Mouse (Mus musculus) fat pad, adult 2 months (tissue): Measurements from ENCODE around the gene Nt5c2.

Experiments
- DNase-seq: peaks from one replicate; pipeline ENCODE4 v3.0.0-alpha.2; 2011; ENCODE audit warnings: low read depth, low spot score; ENCODE audit errors: extremely low read depth

The Nt5c2 gene

GRCm38 (mm10) chr19:47014447-47015381 is at the start of gene Nt5c2, which contains the start of gene Ina:
Gene Nt5c2, minus strand, starts transcription at chr19:47015153.
Gene Ina, plus strand, starts transcription at chr19:47014698.
- no peak for DNase-seq

- no peak for DNase-seq
Measured at GRCm38 (mm10) chr19:47057684-47058083, 42.7 kb upstream of the Nt5c2 start.

GRCm38 (mm10) chr19:47053471-47053870 is 38.5 kb upstream of the Nt5c2 start:
- DNase-seq = no peak

- no peak for DNase-seq
Measured at GRCm38 (mm10) chr19:47052927-47053326, 38.0 kb upstream of the Nt5c2 start.

- DNase-seq = no peak
Measured at GRCm38 (mm10) chr19:47050271-47051032, 35.5 kb upstream of the Nt5c2 start, which contains the start of gene Pcgf6. Gene Pcgf6, minus strand, starts transcription at chr19:47050906.

- DNase-seq = no peak
Measured at GRCm38 (mm10) chr19:47049840-47050239, 34.9 kb upstream of the Nt5c2 start.

- no peak for DNase-seq
Measured at GRCm38 (mm10) chr19:47049061-47049460, 34.1 kb upstream of the Nt5c2 start.

GRCm38 (mm10) chr19:47047236-47047833 is 32.4 kb upstream of the Nt5c2 start:
- DNase-seq = no peak

GRCm38 (mm10) chr19:47046343-47046742 is 31.4 kb upstream of the Nt5c2 start:
- no peak for DNase-seq

- no peak for DNase-seq
Measured at GRCm38 (mm10) chr19:47043608-47044007, 28.7 kb upstream of the Nt5c2 start.

- DNase-seq = no peak
Measured at GRCm38 (mm10) chr19:47040720-47041473, 25.9 kb upstream of the Nt5c2 start.

GRCm38 (mm10) chr19:47036596-47036995 is 21.6 kb upstream of the Nt5c2 start:
- no peak for DNase-seq

GRCm38 (mm10) chr19:47034916-47035315 is 20.0 kb upstream of the Nt5c2 start:
- no peak for DNase-seq

GRCm38 (mm10) chr19:47031770-47032169 is 16.8 kb upstream of the Nt5c2 start:
- no peak for DNase-seq

GRCm38 (mm10) chr19:47029796-47030195 is 14.8 kb upstream of the Nt5c2 start:
- DNase-seq = no peak

GRCm38 (mm10) chr19:47026513-47026912 is 11.6 kb upstream of the Nt5c2 start:
- DNase-seq = no peak

GRCm38 (mm10) chr19:47024954-47025353 is 10.0 kb upstream of the Nt5c2 start:
- no peak for DNase-seq

GRCm38 (mm10) chr19:47023546-47023945 is 8.6 kb upstream of the Nt5c2 start:
- DNase-seq = no peak

GRCm38 (mm10) chr19:47022709-47023108 is 7.8 kb upstream of the Nt5c2 start:
- DNase-seq = no peak

GRCm38 (mm10) chr19:47019326-47019725 is 4.4 kb upstream of the Nt5c2 start:
- DNase-seq = no peak

- DNase-seq = no peak
Measured at GRCm38 (mm10) chr19:47018330-47018729, 3.4 kb upstream of the Nt5c2 start.
